Mouse (Mus musculus): ENCODE results near the gene Strip1.

Gene Strip1

DNA sequence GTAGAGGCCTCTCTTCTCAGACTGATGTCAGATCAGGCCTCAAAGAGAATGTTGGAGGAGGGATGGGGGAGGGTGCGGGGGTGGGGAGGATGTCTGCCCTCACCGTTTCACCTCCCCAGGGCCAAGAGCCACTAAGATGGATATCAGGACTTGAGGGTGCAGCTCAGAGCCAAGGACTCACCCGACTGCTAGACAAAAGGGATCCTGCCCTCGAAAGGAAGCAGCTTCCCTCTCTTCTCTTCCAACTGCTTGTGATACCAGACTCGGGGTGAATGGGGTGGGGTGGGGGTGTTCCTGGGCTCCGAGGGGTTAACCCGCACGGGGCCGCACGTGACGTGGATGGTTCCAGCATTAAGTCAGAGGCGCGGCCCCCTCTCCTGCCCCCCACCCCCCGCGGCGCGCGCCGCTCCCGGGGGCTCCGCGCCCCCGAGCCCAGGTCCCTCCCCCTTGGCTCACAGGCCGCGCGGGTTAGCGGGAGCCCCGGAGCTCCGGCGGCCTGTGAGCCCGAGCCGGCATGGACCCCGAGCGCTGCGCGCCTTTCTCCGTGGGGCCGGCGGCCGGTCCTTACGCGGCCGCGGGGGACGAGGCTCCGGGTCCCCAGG is 36.7 kb downstream of the Strip1 start, which contains the start of gene Alx3:
Alx3 (plus strand) TSS at position 370 of the 602 bp plus-strand sequence.
- ATAC-seq (ENCODE audit: low TSS enrichment), result no peak

DNA sequence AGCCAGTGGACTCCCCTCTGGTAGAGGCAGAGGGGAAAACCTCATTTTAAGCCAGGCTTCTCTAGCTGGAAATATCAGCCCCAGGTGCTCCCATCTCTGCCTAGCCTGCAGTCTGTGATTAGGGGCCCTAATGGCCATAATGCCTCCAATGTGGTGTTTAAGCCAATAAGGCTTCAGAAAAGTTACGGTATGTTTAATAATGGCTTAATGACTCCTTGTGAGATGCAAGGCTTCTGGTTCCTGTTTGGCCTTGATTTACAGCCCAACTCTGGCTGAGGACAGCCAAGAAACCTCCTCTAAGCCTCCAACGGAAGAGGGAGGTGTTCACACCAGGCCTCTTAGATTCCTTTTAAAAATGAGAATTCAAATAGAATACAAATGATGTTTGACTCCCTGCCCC is 37.9 kb downstream of the Strip1 start:
- ATAC-seq (ENCODE audit: low TSS enrichment), result no peak

DNA sequence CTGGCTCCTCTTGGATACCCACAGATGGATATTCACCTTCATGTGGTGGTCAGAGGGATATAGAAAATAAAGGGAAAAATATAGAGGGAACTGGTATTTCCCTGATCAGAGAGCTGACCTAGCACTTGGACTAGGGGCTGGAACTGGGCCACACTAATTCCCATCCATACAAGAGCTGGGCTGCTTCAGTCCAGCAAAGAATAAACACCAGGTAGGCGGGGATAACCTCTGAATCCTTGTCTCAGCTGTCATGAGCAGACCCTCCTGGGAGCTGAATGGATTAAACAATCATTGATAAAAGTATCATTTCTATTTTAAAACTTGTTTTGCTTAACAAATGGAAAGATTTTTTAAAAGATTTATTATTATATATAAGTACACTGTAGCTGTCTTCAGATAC is 39.9 kb downstream of the Strip1 start:
- no peak for ATAC-seq (ENCODE audit: low TSS enrichment)

DNA sequence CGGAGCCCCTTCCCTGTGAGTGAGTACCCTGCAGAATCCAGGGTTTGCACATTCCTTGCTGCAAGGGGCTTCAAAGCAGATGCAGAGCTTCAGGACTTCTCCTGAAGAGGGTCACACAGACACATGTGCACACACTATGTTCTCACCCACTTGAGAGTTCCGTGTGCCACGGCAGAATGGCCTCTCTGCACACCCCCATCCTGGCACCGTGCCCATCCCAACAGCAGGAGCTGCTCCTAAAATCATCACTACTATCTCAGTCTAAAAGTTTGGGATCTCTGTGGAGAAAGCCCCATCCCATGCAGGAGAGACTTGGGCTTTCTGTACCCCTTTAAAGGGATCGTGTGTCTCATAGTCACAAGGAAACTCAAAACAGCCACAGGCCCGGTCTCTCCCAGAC is 45.0 kb downstream of the Strip1 start:
- no peak for ATAC-seq (ENCODE audit: low TSS enrichment)

- no peak for ATAC-seq (ENCODE audit: low TSS enrichment)
These were observed 47.6 kb downstream of the Strip1 start for GRCm38 (mm10) chr3:107583893-107584292.

GRCm38 (mm10) chr3:107582875-107583767 is 48.4 kb downstream of the Strip1 start:
- no peak for ATAC-seq (ENCODE audit: low TSS enrichment)

- ATAC-seq (ENCODE audit: low TSS enrichment), result no peak
These were observed 49.2 kb downstream of the Strip1 start for GRCm38 (mm10) chr3:107582130-107582874.

- no peak for ATAC-seq (ENCODE audit: low TSS enrichment)
These were observed 50.1 kb downstream of the Strip1 start for GRCm38 (mm10) chr3:107581103-107582010.

GRCm38 (mm10) chr3:107579466-107579865 is 52.0 kb downstream of the Strip1 start:
- ATAC-seq (ENCODE audit: low TSS enrichment), result peak; percentile 80

DNA sequence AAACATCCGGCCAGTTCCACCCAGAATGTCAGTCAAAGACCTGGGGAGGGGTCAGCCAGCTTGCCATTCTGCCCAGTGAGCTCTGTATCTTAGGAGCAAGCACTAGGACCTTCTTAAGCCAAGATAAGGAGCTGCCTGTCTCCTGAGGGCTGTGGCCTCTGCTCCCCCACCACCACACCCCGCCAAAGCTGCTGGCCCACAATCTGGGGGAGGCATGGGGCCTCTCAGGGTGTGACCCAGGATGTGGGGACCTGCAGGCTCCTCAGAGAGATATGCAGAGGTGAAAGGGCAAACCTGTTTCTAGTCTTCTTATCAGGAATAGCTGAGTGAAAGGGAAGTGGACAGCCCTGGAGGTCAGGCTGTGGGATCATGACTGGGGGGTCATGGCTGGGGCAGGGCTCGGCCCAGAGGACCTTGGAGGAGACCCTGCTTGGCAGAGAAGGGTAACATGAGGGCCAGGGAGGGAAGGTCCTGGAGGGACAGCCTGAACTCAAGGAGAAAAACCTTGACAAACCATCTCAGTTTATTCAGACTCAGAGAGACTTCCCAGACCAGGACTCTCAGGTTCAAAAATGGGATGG is 53.6 kb downstream of the Strip1 start:
- ATAC-seq (ENCODE audit: low TSS enrichment), result no peak

- ATAC-seq (ENCODE audit: low TSS enrichment), result no peak
These were observed 54.7 kb downstream of the Strip1 start for GRCm38 (mm10) chr3:107576807-107577206.

GRCm38 (mm10) chr3:107571205-107571604 is 60.3 kb downstream of the Strip1 start:
- no peak; the same call in 1 of the 2 replicates for ATAC-seq (ENCODE audit: low TSS enrichment)

- no peak for ATAC-seq (ENCODE audit: low TSS enrichment)
These were observed 62.8 kb downstream of the Strip1 start for GRCm38 (mm10) chr3:107568721-107569120.

GRCm38 (mm10) chr3:107567766-107568165 is 63.7 kb downstream of the Strip1 start:
- no peak for ATAC-seq (ENCODE audit: low TSS enrichment)

DNA sequence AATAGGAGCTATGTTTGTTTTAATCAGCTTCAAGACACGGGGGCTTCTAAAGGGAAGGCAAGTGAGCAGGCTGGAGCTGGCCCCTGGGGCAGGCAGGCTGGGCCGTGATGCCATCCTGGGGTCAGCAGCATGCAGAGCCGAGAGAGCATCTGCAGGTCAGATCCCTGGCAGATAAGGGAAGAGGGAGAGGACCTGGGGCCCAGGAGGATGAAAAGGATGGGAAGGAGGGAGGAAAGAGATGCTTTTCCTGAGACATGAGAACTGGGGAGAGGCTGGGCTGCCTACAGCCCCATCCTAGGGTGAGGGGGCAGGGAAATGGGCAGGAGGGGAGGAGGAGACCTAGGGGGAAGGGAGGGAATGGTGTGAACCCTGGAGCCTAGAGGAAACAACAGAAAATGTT is 66.2 kb downstream of the Strip1 start:
- ATAC-seq (ENCODE audit: low TSS enrichment), result no peak

DNA sequence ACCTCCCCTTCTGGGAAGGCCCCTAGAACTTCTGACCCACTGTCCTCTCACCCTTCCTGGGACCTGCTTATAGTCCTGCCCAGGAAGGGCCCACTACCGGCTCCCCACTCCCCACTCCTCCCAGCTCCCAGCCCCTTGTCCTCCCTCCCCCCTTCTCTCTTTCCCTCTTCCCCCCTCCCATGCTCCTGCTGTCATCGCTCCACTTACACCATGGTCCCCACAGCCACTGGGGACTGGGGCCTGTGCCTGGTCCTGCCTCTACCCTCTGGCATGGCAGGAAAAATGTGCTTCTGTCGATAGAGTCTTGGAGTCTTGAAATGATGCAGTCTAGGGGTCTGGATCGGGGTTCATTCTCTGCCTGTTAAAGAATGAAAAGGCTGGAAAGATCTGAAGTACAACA is 67.6 kb downstream of the Strip1 start:
- ATAC-seq (ENCODE audit: low TSS enrichment), result no peak

- no peak for ATAC-seq (ENCODE audit: low TSS enrichment)
These were observed 68.9 kb downstream of the Strip1 start for GRCm38 (mm10) chr3:107562591-107562990.
